Mouse (Mus musculus) WW6 (cell line): Measurements from ENCODE around the gene Rab15.

Source experiments
- DNase-seq: peaks from one replicate; pipeline ENCODE4 v3.0.0-alpha.2; 2013; ENCODE audit warnings: low read depth, low spot score

Gene Rab15

GRCm38 (mm10) chr12:76778305-76779083, 44.2 kb downstream of the Rab15 start:
- DNase-seq, result no peak

GRCm38 (mm10) chr12:76777845-76778244, 44.9 kb downstream of the Rab15 start:
- no peak for DNase-seq

DNA sequence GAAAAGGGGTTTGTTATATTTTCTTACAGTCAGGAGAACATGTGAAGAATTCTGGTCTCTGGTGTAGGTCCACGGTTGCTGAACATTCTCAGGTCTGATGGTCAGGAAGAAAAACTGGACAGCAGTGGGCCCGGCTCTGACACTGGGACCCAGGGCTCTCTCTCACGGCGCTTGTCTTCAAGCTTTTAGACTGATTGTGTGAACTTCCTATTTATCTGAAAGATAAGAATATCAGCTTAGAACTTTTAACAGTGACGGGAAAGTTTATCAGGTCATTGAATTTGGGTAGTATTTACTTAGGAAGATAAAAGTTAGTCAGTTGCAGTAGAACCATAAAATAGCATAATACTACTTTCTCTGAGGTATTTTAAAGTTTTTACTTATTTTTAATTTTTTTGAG, 45.8 kb downstream of the Rab15 start:
- no peak for DNase-seq

- no peak for DNase-seq
Measured at GRCm38 (mm10) chr12:76775132-76775531, 47.6 kb downstream of the Rab15 start.

GRCm38 (mm10) chr12:76774652-76775051, 48.1 kb downstream of the Rab15 start:
- no peak for DNase-seq

GRCm38 (mm10) chr12:76771540-76771939, 51.2 kb downstream of the Rab15 start:
- DNase-seq, result no peak

DNA sequence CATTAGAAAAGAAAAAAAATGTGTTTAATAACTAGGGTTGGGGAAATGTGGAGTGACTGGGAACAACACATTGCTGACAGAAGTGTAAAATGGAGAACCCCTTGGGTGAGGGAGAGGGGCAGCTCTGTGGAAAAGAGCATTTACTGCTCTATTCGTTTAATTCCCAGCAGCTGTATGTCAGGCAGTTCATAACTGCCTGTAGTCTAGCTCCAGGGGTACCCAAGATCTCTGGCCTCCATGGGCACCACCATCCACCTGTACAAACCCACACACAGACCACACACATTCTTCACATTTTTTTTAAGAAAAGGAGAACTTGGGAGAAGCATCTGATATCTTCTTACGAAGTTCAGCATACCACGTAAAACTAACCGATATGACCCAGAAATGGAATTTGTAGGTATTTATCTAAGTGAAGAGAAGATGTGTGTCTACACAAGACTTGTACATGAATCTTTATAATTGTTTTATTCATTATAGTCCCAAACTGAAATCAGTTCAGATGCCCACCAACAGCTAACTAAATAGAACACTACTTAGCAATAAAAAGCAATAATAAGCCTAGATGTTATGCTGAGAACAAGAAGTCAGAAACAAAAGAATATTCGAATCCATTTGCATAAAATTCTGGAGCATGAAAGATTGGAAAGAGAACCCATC, 51.7 kb downstream of the Rab15 start:
- DNase-seq, result no peak

DNA sequence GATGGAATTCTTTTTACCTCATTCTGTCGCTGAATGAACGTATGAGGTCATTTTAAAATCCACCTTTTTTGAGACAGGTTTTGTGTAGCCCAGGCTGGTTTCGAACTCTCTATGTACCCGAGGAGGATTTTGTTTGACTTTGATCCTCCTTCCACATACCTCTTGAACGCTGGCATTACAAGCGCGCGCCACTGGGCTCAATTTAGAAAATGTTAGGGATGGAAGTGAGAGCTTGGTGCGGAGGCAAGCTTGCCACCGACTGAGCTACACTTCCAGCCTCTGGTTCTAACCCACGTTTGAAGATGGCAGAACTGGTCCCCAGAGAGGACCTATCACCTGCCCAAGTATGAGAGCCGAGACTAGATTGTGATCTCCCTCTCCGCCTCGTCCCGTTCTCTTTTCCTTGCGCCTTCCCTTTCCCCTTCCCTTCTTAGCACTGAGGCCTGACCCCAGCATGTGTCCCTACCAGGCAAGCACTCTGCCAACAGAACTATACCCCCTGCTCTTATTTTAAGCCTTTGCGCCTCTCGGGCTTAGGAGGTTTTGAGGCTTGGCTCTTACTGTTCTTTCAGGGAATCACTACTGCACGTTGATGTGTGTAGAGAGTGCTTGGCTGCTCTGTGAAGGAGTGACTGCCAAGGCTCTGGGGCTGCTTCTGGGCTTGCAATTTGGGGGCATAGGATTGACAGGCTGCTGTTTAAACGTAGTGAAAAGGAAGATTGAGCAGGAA, 56.6 kb downstream of the Rab15 start:
- DNase-seq, result no peak

GRCm38 (mm10) chr12:76765354-76765851, 57.3 kb downstream of the Rab15 start, which contains the start of the genes Churc1 and Fntb:
Gene Churc1 (plus strand): TSS chr12:76765538.
Gene Fntb (plus strand): TSS chr12:76765589.
- DNase-seq, result peak; percentile 88

DNA sequence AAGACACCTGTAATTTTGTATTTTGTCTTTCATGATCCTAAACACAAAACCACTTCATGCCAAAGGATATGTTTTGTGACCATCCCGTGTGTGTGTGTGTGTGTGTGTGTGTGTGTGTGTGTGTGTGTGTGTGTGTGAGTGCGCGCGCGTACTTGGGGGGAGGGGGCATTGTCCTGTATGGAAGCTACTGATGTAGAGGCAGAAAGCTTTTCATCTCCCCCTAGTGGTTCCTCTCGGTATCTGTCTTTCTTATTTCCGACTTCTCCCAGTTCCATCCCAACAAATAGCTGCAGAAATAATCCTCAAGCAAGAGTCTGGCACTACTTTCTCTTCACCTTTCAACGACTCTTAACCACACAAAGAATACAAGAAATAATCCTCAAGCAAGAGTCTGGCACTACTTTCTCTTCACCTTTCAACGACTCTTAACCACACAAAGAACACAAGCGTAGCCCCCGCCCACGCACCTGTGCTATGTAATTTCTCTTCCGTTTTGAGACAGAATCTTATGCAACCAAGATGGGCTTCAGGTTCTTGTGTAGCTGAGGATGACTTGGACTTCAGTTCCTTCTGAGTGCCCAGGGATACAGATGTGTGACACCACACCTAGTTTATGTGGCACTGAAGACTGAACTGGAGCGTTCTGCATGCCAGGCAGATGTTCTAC, 69.9 kb downstream of the Rab15 start:
- DNase-seq, result peak; percentile 28

- no peak for DNase-seq
Measured at GRCm38 (mm10) chr12:76750866-76751459, 71.7 kb downstream of the Rab15 start.
